Mouse (Mus musculus) 416B (cell line): ENCODE results near the gene Wscd2.

Source experiments
- DNase-seq: peaks from one replicate; pipeline ENCODE4 v3.0.0; 2011; ENCODE audit warnings: low read depth

Gene Wscd2

GRCm38 (mm10) chr5:113485584-113486162, 4.5 kb upstream of the Wscd2 start:
- DNase-seq = no peak

- DNase-seq = no peak
These were observed 2.3 kb upstream of the Wscd2 start for GRCm38 (mm10) chr5:113487879-113488278.

- DNase-seq = no peak
These were observed 516 bp upstream of the Wscd2 start for GRCm38 (mm10) chr5:113489617-113490016.

- DNase-seq = no peak
These were observed 531 bp downstream of the Wscd2 start for GRCm38 (mm10) chr5:113490467-113491260.

- DNase-seq = no peak
These were observed 1.4 kb downstream of the Wscd2 start for GRCm38 (mm10) chr5:113491552-113491951.

- no peak for DNase-seq
These were observed 1.9 kb downstream of the Wscd2 start for GRCm38 (mm10) chr5:113491988-113492387.

- no peak for DNase-seq
These were observed 2.4 kb downstream of the Wscd2 start for GRCm38 (mm10) chr5:113492417-113493035.

GRCm38 (mm10) chr5:113493997-113494396, 3.9 kb downstream of the Wscd2 start:
- no peak for DNase-seq

GRCm38 (mm10) chr5:113496926-113497325, 6.8 kb downstream of the Wscd2 start:
- no peak for DNase-seq

- no peak for DNase-seq
These were observed 9.3 kb downstream of the Wscd2 start for GRCm38 (mm10) chr5:113499421-113499820.

- DNase-seq = no peak
These were observed 13.1 kb downstream of the Wscd2 start for GRCm38 (mm10) chr5:113503276-113503675.

- peak; percentile 69 for DNase-seq
These were observed 14.5 kb downstream of the Wscd2 start for GRCm38 (mm10) chr5:113504654-113505053.

GRCm38 (mm10) chr5:113506065-113506464, 15.9 kb downstream of the Wscd2 start:
- DNase-seq = peak; percentile 54

- peak; percentile 7 for DNase-seq
These were observed 16.6 kb downstream of the Wscd2 start for GRCm38 (mm10) chr5:113506779-113507178.

GRCm38 (mm10) chr5:113509167-113509566, 19.0 kb downstream of the Wscd2 start:
- DNase-seq = no peak

GRCm38 (mm10) chr5:113513640-113514039, 23.5 kb downstream of the Wscd2 start:
- no peak for DNase-seq

GRCm38 (mm10) chr5:113514062-113514461, 23.9 kb downstream of the Wscd2 start:
- no peak for DNase-seq

- DNase-seq = no peak
These were observed 26.2 kb downstream of the Wscd2 start for GRCm38 (mm10) chr5:113516119-113516872.

GRCm38 (mm10) chr5:113516873-113517336, 26.8 kb downstream of the Wscd2 start:
- DNase-seq = no peak

GRCm38 (mm10) chr5:113517387-113517786, 27.3 kb downstream of the Wscd2 start:
- DNase-seq = no peak

GRCm38 (mm10) chr5:113521037-113521436, 30.9 kb downstream of the Wscd2 start:
- no peak for DNase-seq

GRCm38 (mm10) chr5:113538826-113539225, 48.7 kb downstream of the Wscd2 start:
- DNase-seq = no peak
